Mouse (Mus musculus) spleen, adult 12 weeks (tissue): ENCODE results near the gene 4930523C07Rik.
A peak's percentile ranks its signal among the peaks of the same experiment; 100 is the strongest.

ENCODE experiments used
- DNase-seq: peaks from one replicate; pipeline ENCODE4 v3.0.0; 2022; ENCODE audit warnings: low spot score

Gene 4930523C07Rik

GRCm38 (mm10) chr1:160044237-160045021 is at the start of gene 4930523C07Rik:
4930523C07Rik (plus strand) TSS chr1:160044382.
- peak; percentile 75 for DNase-seq

- no peak for DNase-seq
Observed at GRCm38 (mm10) chr1:159997329-159997728, 46.9 kb upstream of the 4930523C07Rik start.

GRCm38 (mm10) chr1:159998349-159998748 is 45.8 kb upstream of the 4930523C07Rik start:
- no peak for DNase-seq

GRCm38 (mm10) chr1:159999232-159999631 is 45.0 kb upstream of the 4930523C07Rik start:
- DNase-seq: no peak

GRCm38 (mm10) chr1:160005319-160005718 is 38.9 kb upstream of the 4930523C07Rik start:
- DNase-seq: no peak

- no peak for DNase-seq
Observed at GRCm38 (mm10) chr1:160006919-160007588, 37.1 kb upstream of the 4930523C07Rik start.

- DNase-seq: no peak
Observed at GRCm38 (mm10) chr1:160013042-160013441, 31.1 kb upstream of the 4930523C07Rik start.

GRCm38 (mm10) chr1:160024339-160024980 is 19.7 kb upstream of the 4930523C07Rik start:
- DNase-seq: no peak

GRCm38 (mm10) chr1:160025146-160025894 is 18.9 kb upstream of the 4930523C07Rik start:
- no peak for DNase-seq

GRCm38 (mm10) chr1:160025895-160026255 is 18.3 kb upstream of the 4930523C07Rik start:
- DNase-seq: no peak

GRCm38 (mm10) chr1:160027939-160028338 is 16.2 kb upstream of the 4930523C07Rik start:
- DNase-seq: no peak

- no peak for DNase-seq
Observed at GRCm38 (mm10) chr1:160033948-160034598, 10.1 kb upstream of the 4930523C07Rik start.

GRCm38 (mm10) chr1:160035561-160035960 is 8.6 kb upstream of the 4930523C07Rik start:
- DNase-seq: no peak

GRCm38 (mm10) chr1:160036996-160037521 is 7.1 kb upstream of the 4930523C07Rik start:
- DNase-seq: no peak

GRCm38 (mm10) chr1:160039951-160040645 is 4.1 kb upstream of the 4930523C07Rik start:
- no peak for DNase-seq

- no peak for DNase-seq
Observed at GRCm38 (mm10) chr1:160041264-160041775, 2.9 kb upstream of the 4930523C07Rik start.

GRCm38 (mm10) chr1:160042351-160042750 is 1.8 kb upstream of the 4930523C07Rik start:
- DNase-seq: no peak

- DNase-seq: no peak
Observed at GRCm38 (mm10) chr1:160043271-160043975, 759 bp upstream of the 4930523C07Rik start.

- no peak for DNase-seq
Observed at GRCm38 (mm10) chr1:160045056-160045715, 1.0 kb downstream of the 4930523C07Rik start.
